Mouse (Mus musculus) thymus, adult 2 months (tissue): Measurements from ENCODE around the gene Efnb1. TPM values are rescaled to one million over a fixed set of nuclear protein-coding genes. Genes with fewer than 3 reads are reported as not detected.

Experiments used
- DNase-seq: peaks from one replicate; pipeline ENCODE4 v3.0.0; 2021
- H3K27ac ChIP-seq: fragments of 200-500 bp; 2 replicates; pipeline ENCODE4 v1.5.1; 2012; ENCODE audit warnings: low read length, control low read depth; ENCODE audit not compliant: control insufficient read depth, insufficient read depth
- H3K27me3 ChIP-seq: fragments of 200-500 bp; 2 replicates; pipeline ENCODE4 v1.6.1; 2012; ENCODE audit warnings: mild to moderate bottlenecking, low read length, moderate library complexity, mixed read lengths; ENCODE audit not compliant: control insufficient read depth, insufficient read depth
- H3K36me3 ChIP-seq: fragments of 200-500 bp; 2 replicates; pipeline ENCODE4 v1.6.1; 2012; ENCODE audit warnings: mild to moderate bottlenecking, low read length, moderate library complexity; ENCODE audit not compliant: control insufficient read depth, insufficient read depth
- H3K4me1 ChIP-seq: fragments of 200-500 bp; replicated peaks from 2 replicates; pipeline ENCODE4 v1.6.1; 2012; ENCODE audit warnings: low read length; ENCODE audit not compliant: control insufficient read depth, insufficient read depth
- H3K4me3 ChIP-seq: fragments of 200-500 bp; 2 replicates; pipeline ENCODE4 v1.5.1; 2012; ENCODE audit warnings: mild to moderate bottlenecking, low read length, control low read depth, moderate library complexity; ENCODE audit not compliant: control insufficient read depth, insufficient read depth
- CTCF ChIP-seq: fragments of 200-500 bp; IDR thresholded peaks from 2 replicates; pipeline ENCODE4 v1.5.1; 2012; ENCODE audit warnings: mild to moderate bottlenecking, control low read depth, low read length, moderate library complexity, borderline replicate concordance; ENCODE audit not compliant: control insufficient read depth, poor library complexity, insufficient read depth; ENCODE audit errors: extremely low read depth
- POLR2A ChIP-seq: fragments of 200-500 bp; IDR thresholded peaks from 2 replicates; pipeline ENCODE4 v1.6.1; 2012; ENCODE audit warnings: mild to moderate bottlenecking, low read length, control low read depth, moderate library complexity; ENCODE audit not compliant: control insufficient read depth, poor library complexity, insufficient read depth; ENCODE audit errors: extremely low read depth
- WGBS: fragments of 180-500 bp; shearing (Covaris S2); methylation state at CpG from one replicate; pipeline ENCODE4 v1.1.7; 2018; 5-methylcytosine and 5-hydroxymethylcytosine counted together
- polyA plus RNA-seq: library from polyadenylated mRNA; depleted of rRNA; stranded (reverse); fragments of >200 nt; gene quantifications from 2 replicates; pipeline ENCODE4 v1.2.3, GENCODE M21; 2012

The Efnb1 gene
- polyA plus RNA-seq, 1 experiment: 9.6 TPM

- DNase-seq: no peak
- H3K27ac ChIP-seq: no peak overlapping the region
- 70% methylated on average over 10 of the region's 11 CpGs for WGBS
- H3K4me3 ChIP-seq: no peak overlapping the region
- no peaks in the 10 kb centered on the region for H3K4me1 ChIP-seq
- H3K36me3 ChIP-seq: no peaks in the 10 kb centered on the region
- H3K27me3 ChIP-seq: no peaks in the 10 kb centered on the region
- TF ChIP-seq CTCF: no peak
- no peak for TF ChIP-seq POLR2A
Measured at GRCm38 (mm10) chrX:99148061-99148905, 12.4 kb downstream of the Efnb1 start.

GRCm38 (mm10) chrX:99149047-99149446, 13.1 kb downstream of the Efnb1 start:
- no peaks in the 10 kb centered on the region for H3K4me1 ChIP-seq
- no peak for DNase-seq
- no peak overlapping the region for H3K4me3 ChIP-seq
- no peaks in the 10 kb centered on the region for H3K36me3 ChIP-seq
- no peak overlapping the region for H3K27ac ChIP-seq
- no peaks in the 10 kb centered on the region for H3K27me3 ChIP-seq
- TF ChIP-seq CTCF: no peak
- TF ChIP-seq POLR2A: no peak
- WGBS: 69% methylated on average over 7 of the region's 7 CpGs

GRCm38 (mm10) chrX:99149900-99150299, 14.0 kb downstream of the Efnb1 start:
- TF ChIP-seq POLR2A (no peak), CTCF (no peak)
- H3K4me1 ChIP-seq: no peaks in the 10 kb centered on the region
- no peak overlapping the region for H3K27ac ChIP-seq
- H3K36me3 ChIP-seq: no peaks in the 10 kb centered on the region
- 100% methylated on average over 2 of the region's 2 CpGs for WGBS
- no peaks in the 10 kb centered on the region for H3K27me3 ChIP-seq
- no peak overlapping the region for H3K4me3 ChIP-seq
- no peak for DNase-seq

- WGBS: 92% methylated on average over 3 of the region's 3 CpGs
- Histone ChIP-seq H3K27me3 (no peaks in the 10 kb centered on the region), H3K4me1 (no peaks in the 10 kb centered on the region), H3K36me3 (no peaks in the 10 kb centered on the region), H3K27ac (no peak overlapping the region), H3K4me3 (no peak overlapping the region)
- DNase-seq: no peak
- TF ChIP-seq CTCF (no peak), POLR2A (no peak)
Measured at GRCm38 (mm10) chrX:99150712-99151111, 14.8 kb downstream of the Efnb1 start.

- TF ChIP-seq POLR2A: no peak
- TF ChIP-seq CTCF: no peak
- DNase-seq: no peak
Measured at GRCm38 (mm10) chrX:99151434-99151833, 15.5 kb downstream of the Efnb1 start.

GRCm38 (mm10) chrX:99152141-99152540, 16.2 kb downstream of the Efnb1 start:
- Histone ChIP-seq H3K27me3 (no peaks in the 10 kb centered on the region), H3K27ac (no peak overlapping the region), H3K4me1 (no peaks in the 10 kb centered on the region), H3K36me3 (no peaks in the 10 kb centered on the region), H3K4me3 (no peak overlapping the region)
- TF ChIP-seq POLR2A (no peak), CTCF (no peak)
- WGBS: 92% methylated on average over 3 of the region's 3 CpGs
- DNase-seq: no peak

More at GRCm38 (mm10) chrX:99151434-99151833, 15.5 kb downstream of the Efnb1 start:
- 31% methylated on average over 4 of the region's 4 CpGs for WGBS
- H3K36me3 ChIP-seq: no peaks in the 10 kb centered on the region
- H3K27me3 ChIP-seq: no peaks in the 10 kb centered on the region
- no peaks in the 10 kb centered on the region for H3K4me1 ChIP-seq
- no peak overlapping the region for H3K27ac ChIP-seq
- no peak overlapping the region for H3K4me3 ChIP-seq

GRCm38 (mm10) chrX:99152566-99153265, 16.8 kb downstream of the Efnb1 start:
- H3K27ac ChIP-seq: no peak overlapping the region
- H3K36me3 ChIP-seq: no peaks in the 10 kb centered on the region
- 86% methylated on average over 9 of the region's 9 CpGs for WGBS
- H3K4me1 ChIP-seq: no peaks in the 10 kb centered on the region
- DNase-seq: no peak
- TF ChIP-seq CTCF: no peak
- no peak for TF ChIP-seq POLR2A
- H3K27me3 ChIP-seq: no peaks in the 10 kb centered on the region
- H3K4me3 ChIP-seq: no peak overlapping the region
